Mouse (Mus musculus): Measurements from ENCODE around the gene Crip1.

Crip1 gene

GRCm38 (mm10) chr12:113130732-113131131 is 15.4 kb upstream of the Crip1 start:
- DNase-seq (ENCODE audit: low read depth, low spot score), result no peak

GRCm38 (mm10) chr12:113131601-113132000 is 14.5 kb upstream of the Crip1 start:
- DNase-seq (ENCODE audit: low read depth, low spot score), result no peak

- peak; percentile 65 for DNase-seq (ENCODE audit: low read depth, low spot score)
Measured at GRCm38 (mm10) chr12:113132567-113132966, 13.5 kb upstream of the Crip1 start.

DNA sequence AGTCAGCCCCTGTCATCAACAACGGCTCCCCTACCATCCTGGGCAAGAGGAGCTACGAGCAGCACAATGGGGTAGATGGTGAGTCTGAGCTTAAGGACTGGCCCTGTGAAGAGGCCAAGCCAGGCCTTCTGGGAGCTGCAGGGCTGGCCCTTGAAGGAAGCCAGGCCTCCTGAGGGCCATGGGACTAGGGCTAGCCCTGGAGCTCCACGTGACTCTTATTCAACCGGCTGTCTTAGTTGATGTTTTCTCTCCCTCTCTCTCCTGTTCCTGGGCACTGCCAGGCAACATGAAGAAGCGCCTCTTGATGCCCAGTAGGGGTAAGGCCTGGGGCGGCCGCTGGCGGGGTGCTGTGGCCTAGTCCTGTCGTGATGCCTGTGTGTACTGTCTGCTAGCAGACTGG is 12.9 kb upstream of the Crip1 start:
- no peak for DNase-seq (ENCODE audit: low read depth, low spot score)

DNA sequence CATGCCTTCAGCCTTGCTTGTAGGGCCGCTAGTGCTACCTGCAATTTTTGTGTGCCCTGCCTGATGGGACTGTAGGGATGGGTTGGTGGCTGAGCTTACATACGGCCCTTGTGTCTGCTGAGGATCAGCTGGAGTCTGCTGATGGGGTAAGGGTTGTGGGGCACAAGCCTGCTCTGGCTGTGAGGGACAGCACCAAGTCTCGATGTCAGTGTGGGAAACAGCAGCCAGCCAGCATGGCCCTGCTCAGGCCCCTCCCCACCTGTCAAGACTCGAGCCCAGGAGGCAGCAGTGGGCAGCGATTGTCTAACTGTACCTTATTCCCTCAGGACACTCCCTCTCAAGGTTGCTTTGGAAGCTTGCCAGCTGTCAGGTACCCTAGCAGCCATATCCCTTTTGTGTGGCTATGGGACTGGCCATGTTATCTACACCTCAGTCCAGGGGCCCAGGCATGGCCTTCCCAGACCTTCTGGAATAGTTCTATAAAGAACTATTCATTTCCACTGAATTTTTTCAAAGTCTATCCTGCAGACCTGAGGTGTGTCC is 12.2 kb upstream of the Crip1 start:
- DNase-seq (ENCODE audit: low read depth, low spot score), result no peak

DNA sequence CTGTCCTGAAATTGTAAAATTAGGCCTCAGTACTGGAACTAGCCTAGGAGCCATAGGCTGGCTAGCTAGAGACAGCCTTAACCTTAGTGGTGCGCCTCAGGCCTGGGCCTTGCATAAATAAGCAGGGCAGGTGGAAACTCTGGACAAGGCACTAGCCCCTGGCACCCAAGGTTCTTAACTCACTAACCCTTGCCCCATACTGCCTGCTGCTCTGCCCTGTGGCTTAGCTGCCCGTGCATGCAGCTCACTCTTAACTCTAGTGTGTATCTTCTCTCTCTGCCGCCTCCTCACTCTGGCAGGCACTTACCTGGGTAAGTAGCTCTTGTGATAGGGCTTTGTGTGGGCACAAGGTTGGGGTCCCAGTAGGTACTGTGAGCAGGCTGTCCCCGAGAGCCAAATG is 11.6 kb upstream of the Crip1 start:
- no peak for DNase-seq (ENCODE audit: low read depth, low spot score)

- DNase-seq (ENCODE audit: low read depth, low spot score), result no peak
Measured at GRCm38 (mm10) chr12:113135401-113135800, 10.7 kb upstream of the Crip1 start.

GRCm38 (mm10) chr12:113136492-113137020 is 9.6 kb upstream of the Crip1 start:
- no peak for DNase-seq (ENCODE audit: low read depth, low spot score)

DNA sequence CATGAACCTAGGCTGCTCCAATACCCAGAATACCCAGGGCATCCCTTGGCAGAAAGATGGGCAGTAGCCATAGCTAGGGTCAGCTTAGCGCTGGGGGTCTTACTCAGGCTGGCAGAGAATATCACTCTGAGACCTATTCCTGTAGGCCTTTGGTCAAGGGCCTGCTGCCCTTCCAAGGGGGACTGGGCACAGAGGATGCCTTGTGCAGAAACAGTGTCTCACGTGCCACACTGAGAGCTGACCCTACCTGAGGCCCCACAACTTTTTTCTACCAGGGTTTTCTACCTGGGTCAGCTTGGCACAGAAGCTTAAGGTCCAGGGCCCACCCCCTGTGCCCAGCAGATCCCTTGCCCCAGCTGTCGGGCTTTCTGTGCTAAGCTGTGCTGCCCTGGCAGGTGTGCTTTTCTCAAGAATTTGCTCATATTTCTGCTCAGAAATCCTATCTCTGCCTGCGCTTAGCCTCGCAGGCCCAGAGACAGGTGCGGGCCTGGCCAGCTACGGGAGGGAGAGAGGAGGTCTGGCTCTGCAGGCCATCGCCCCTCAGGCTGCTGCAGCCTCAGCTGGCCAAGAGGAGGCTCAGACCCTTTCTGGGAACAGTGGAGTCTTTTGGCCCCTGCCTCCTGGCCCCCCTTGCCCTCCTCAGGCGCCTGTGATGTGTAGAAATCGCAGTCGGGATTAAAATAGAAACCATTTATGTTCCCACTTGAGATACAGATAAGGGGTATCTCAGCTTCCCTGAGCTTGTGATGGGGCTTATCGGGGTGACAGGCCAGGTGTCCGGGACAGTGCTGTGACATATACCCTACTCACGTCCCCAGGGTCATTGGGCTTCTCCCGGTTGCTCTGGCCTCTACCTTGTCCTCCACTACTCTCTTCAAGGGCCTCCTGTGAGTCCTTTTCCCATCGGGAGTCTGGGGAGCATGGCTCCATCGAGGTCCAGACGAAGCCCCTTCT is 8.6 kb upstream of the Crip1 start:
- no peak for DNase-seq (ENCODE audit: low read depth, low spot score)

DNA sequence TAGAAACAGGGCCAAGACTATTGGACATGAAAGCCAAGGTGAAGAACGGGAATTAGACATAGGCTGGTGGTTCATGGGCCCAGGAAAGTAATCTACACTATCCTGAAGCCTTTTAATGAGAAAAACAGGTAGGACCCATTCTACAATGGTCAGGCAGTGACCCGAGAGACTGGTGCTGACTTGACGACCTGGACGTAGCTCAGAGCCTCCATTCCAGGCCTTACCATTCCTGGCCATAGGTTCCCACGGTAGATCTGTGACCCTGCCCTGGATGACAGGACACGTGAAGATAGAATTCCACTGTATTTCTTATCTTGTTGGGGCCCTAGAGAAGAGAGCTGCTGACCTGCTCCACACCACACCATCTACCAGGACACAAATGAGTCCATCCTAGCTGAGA is 7.8 kb upstream of the Crip1 start:
- DNase-seq (ENCODE audit: low read depth, low spot score), result no peak

GRCm38 (mm10) chr12:113138901-113139864 is 6.9 kb upstream of the Crip1 start:
- DNase-seq (ENCODE audit: low read depth, low spot score), result no peak

DNA sequence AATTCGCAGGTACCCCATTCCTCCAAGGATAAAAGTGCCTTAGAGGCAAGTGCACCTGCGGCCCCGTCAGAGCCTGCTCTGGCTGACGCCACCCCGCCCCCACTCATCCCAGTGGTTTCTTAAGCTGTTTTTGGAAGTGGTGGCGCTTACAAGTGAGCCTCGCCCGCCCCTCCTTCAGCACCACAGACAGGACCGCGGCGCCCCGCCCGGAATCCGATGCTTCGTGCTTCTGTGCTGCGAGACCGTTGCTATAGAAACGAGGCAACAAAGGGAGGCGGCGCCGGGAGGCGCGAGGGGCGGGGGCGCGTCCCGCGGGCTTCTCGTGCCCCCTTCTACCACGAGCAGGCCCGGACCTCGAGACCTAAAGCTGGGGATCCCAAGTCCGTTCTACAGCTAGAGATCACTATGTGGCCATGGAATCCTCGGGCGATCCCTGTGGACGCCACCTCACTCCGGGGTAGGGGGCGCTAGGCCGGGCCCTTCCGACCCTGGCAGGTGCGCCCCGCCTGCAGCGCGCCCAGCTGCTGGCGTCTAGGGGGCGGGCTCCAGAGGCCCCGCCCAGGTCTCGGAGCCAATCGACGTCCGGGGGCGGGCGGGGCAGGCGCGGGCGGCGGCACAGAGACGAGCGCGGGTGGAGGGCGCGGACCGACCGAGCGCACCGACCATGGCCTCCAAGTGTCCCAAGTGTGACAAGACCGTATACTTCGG is 6.1 kb upstream of the Crip1 start, which contains the start of gene Crip2:
Crip2 (plus strand) TSS at position 329 of the 708 bp plus-strand sequence.
- DNase-seq (ENCODE audit: low read depth, low spot score), result peak; percentile 95

- DNase-seq (ENCODE audit: low read depth, low spot score), result no peak
Measured at GRCm38 (mm10) chr12:113140616-113141411, 5.3 kb upstream of the Crip1 start.

- DNase-seq (ENCODE audit: low read depth, low spot score), result peak; percentile 51
Measured at GRCm38 (mm10) chr12:113141531-113141973, 4.6 kb upstream of the Crip1 start.

DNA sequence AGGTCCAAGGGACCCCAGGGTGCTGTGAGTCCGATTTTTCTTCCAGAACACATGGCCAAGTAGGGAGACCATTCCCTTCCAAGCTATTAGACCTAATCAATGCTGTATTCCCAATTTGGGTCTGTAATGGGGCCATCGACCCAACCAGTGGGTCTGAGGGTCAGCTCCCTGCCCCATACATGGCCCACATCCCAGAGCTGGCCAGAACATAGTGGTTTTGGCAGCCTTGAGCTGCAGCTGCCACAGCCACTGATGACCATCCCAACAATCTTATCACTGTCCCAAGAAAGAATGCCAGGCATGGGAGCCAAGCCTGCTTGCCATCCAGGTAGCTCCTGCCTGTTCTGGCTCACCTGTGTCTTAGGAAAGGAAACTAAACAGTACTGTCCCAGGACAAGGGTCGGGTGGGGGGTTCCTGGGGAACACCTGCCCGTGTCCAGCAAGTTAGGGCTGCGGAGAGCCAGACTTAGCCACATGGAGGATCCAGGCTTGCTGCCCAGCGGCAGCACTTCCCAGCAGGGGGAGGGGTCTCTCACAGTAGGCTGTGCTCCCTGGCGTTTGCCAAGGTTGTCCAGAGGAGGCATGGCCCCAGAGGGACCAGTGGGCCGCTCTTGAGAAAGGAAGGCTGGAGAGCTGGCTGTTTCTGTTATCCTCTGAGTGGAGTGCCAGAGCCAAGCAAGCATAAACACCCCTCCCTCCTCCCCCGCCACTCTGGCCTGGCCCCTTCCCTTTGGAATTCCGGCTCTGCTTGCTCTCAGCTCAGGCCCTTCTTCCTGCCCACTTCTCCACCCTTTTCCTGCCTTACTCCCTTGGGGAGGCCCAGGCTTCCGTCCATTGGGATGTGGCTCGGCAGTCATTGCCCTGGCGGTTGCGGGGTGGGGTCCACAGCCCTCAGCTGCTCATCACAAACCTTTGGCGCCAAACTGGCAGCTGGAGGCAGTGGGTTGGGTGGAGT is 3.8 kb upstream of the Crip1 start:
- DNase-seq (ENCODE audit: low read depth, low spot score), result peak; percentile 36

- DNase-seq (ENCODE audit: low read depth, low spot score), result no peak
Measured at GRCm38 (mm10) chr12:113143164-113143563, 3.0 kb upstream of the Crip1 start.

DNA sequence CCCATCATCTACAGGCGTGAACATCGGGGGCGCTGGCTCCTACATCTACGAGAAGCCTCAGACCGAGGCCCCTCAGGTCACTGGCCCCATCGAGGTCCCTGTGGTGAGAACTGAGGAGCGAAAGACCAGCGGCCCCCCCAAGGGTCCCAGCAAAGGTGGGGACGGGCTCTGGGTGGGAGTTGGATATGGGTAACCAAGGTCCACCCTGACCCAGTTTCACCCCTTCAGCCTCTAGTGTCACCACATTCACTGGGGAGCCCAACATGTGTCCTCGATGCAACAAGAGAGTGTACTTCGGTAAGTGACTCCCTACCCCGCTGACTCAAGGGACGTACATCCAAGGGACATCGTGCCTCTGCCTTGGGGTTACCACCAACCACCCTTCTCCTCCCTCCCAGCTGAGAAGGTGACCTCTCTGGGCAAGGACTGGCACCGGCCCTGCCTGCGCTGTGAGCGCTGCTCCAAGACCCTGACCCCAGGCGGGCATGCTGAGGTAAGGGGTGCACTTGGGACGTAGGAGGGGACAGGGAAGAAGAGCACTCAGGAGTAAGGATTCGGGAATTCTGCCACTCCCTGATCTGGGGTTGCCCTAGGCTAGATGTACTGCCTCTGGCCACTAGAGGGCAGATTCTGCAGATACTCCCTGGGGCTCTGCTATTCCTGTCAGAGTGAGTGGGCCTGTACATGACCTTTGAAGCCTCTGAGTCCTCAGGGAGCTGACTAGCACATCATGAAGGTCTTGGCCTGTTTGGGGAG is 1.9 kb upstream of the Crip1 start:
- DNase-seq (ENCODE audit: low read depth, low spot score), result peak; percentile 64

DNA sequence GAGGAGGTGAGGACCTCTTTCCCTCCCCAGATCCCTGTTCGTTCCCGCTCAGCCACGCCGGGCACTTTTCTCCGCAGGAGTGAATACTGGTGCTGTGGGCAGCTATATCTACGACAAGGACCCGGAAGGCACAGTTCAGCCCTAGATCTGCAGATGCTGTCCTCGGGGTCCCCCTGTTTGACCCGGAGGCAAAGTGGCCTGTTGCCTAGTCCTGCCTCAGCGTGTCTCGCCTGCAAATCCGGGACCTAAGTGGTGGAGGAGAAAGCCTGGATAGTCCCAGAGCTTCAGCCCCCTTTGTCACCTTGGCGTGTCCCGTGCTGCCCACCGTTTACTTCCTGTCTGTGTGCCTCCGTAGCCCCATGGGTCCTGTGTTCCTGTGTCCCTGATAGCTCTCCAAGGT is 1.2 kb upstream of the Crip1 start:
- DNase-seq (ENCODE audit: low read depth, low spot score), result no peak

Data from brain, adult 2 months (tissue).